Mouse (Mus musculus) G1E (cell line): ENCODE data around the gene Map3k20.

ENCODE experiments used
- CTCF ChIP-seq: IDR thresholded peaks from 2 replicates; pipeline ENCODE4 v1.5.1; 2012; ENCODE audit warnings: low read depth, low read length, inconsistent platforms, mixed read lengths
- GATA1 ChIP-seq: IDR thresholded peaks from 2 replicates; pipeline ENCODE4 v1.6.1; 2012; ENCODE audit warnings: borderline replicate concordance, low read length, inconsistent platforms, mixed read lengths
- POLR2AphosphoS5 ChIP-seq: IDR thresholded peaks from 2 replicates; pipeline ENCODE4 v1.6.1; 2012; ENCODE audit warnings: low read depth, low read length, inconsistent platforms; ENCODE audit not compliant: insufficient replicate concordance
- TAL1 ChIP-seq: conservative IDR thresholded peaks from 2 replicates; pipeline ENCODE4 v1.6.1; 2012; ENCODE audit warnings: low read depth, low read length, inconsistent platforms, mixed read lengths

DNA sequence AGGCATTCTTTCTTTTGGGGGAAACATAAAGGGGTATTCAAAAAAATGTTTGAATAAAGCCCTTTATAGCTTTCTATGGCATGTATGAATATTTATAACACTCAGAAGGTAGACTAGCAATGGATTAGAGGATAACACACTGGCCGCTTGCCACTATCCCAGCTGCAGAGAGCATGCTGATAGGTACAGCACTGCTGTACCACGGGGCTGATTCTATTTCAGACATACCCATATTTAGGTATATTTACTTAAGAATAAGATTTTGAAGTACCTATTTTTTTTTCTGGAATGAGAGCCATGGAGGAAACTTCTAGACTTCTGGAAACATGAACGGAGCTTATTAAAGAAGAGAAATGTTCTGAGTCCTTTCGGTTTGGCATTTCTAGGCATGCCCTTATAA is 39.8 kb upstream of the Map3k20 start:
- TF ChIP-seq CTCF (no peak), TAL1 (no peak), GATA1 (no peak), POLR2AphosphoS5 (no peak)
